Mouse (Mus musculus) ES-E14 (cell line): ENCODE measurements around the gene Rbm28.

Experiments used
- HCFC1 ChIP-seq: IDR thresholded peaks from 2 replicates; pipeline ENCODE4 v1.6.1; 2012; ENCODE audit warnings: low read length, inconsistent platforms, borderline replicate concordance; ENCODE audit not compliant: insufficient read depth
- MAFK ChIP-seq: IDR thresholded peaks from 2 replicates; pipeline ENCODE4 v1.6.1; 2014; ENCODE audit warnings: mild to moderate bottlenecking, low read depth, low read length, inconsistent platforms; ENCODE audit not compliant: insufficient read depth
- ZC3H11A ChIP-seq: IDR thresholded peaks from 2 replicates; pipeline ENCODE4 v1.6.1; 2012; ENCODE audit warnings: low read depth, mild to moderate bottlenecking, inconsistent platforms, low read length, borderline replicate concordance

GRCm38 (mm10) chr6:29074133-29074469 is 90.7 kb downstream of the Rbm28 start:
- TF ChIP-seq HCFC1 (no peak), MAFK (no peak), ZC3H11A (no peak)
